Mouse (Mus musculus) brown adipose tissue, adult 24 weeks (tissue): ENCODE measurements around the gene Nfkb2. TPM values are rescaled to one million over a fixed set of nuclear protein-coding genes. Genes with fewer than 3 reads are reported as not detected.

Experiments
- H3K27ac ChIP-seq: fragments of 200-500 bp; replicated peaks from 2 replicates; pipeline ENCODE4 v1.5.1; 2012; ENCODE audit warnings: low read depth, mild to moderate bottlenecking, low read length
- H3K4me1 ChIP-seq: fragments of 200-500 bp; 2 replicates; pipeline ENCODE4 v1.6.1; 2012; ENCODE audit warnings: low read length, mixed read lengths; ENCODE audit not compliant: control insufficient read depth, insufficient read depth, insufficient read length
- H3K4me3 ChIP-seq: fragments of 200-500 bp; 2 replicates; pipeline ENCODE4 v1.5.1; 2012; ENCODE audit warnings: low read depth, mild to moderate bottlenecking, low read length, moderate library complexity; ENCODE audit not compliant: insufficient read depth
- polyA plus RNA-seq: library from polyadenylated mRNA; stranded (reverse); fragments of >200 nt; gene quantifications from 2 replicates; pipeline ENCODE4 v1.2.4, GENCODE M21; 2012; ENCODE audit not compliant: missing spikeins, insufficient read depth, insufficient read length

Gene Nfkb2
- polyA plus RNA-seq, 1 experiment, result 8.2 TPM

- Histone ChIP-seq H3K4me1 (peaks cover 7% of the 10 kb centered on the region; the same call in 1 of the 2 replicates), H3K4me3 (no peak overlapping the region)
Observed at GRCm38 (mm10) chr19:46324918-46325317, 20.8 kb downstream of the Nfkb2 start.

DNA sequence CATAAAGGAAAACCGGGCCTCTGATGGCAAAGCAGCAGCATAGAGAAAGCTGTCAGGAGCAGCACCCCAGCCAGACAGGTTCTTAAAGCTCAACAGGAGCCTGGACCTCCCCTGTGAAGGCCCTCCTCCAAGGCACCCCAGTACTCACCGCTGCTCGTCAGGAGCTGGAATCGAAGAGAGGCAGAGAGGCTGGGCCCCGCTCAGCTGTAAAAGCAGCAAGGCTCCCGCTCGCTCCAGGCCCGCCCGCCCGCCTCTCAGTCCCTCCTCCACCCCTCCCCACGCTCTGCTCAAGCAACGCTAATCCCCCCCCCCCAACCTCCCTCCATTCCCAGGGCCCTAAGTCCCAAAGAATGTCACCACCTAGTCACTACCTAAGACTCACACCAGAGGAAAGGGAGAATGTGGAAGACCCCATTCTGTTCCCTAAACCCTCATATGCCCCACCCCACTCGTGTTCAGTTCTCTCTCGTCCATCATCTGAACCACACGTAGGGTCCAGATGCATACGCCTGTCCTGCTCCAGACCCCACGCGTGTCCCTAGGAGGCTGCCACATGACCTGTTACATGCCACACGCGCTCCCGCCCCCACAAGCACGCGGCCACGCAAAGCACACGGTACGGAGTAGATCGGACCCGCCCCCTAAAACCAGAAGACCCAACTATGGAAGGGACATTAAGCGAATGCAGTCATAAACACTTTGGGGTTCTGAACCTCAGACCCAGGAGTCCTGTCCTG lies 22.1 kb downstream of the Nfkb2 start:
- Histone ChIP-seq H3K4me1 (peaks cover 7% of the 10 kb centered on the region; the same call in 1 of the 2 replicates), H3K4me3 (peak overlapping the region; percentile 75; the same call in 1 of the 2 replicates), H3K27ac (no peak overlapping the region)

More at GRCm38 (mm10) chr19:46324918-46325317, 20.8 kb downstream of the Nfkb2 start:
- no peak overlapping the region for H3K27ac ChIP-seq

- Histone ChIP-seq H3K27ac (0 out of 2 replicates have a peak within 1 kb of the TSS, but pooled peaks have one; percentile 6), H3K4me3 (peak within 1 kb of the TSS; percentile 75), H3K4me1 (peaks cover 7% of the 10 kb centered on the region; the same call in 1 of the 2 replicates)
Observed at GRCm38 (mm10) chr19:46326756-46327305, 22.7 kb downstream of the Nfkb2 start, which contains the start of gene Psd. Gene Psd (minus strand): TSS chr19:46327156.

GRCm38 (mm10) chr19:46327531-46328064 lies 23.5 kb downstream of the Nfkb2 start:
- Histone ChIP-seq H3K4me3 (peak overlapping the region; percentile 75), H3K27ac (0 out of 2 replicates have a peak overlapping the region, but pooled peaks have one; percentile 6), H3K4me1 (peaks cover 7% of the 10 kb centered on the region; the same call in 1 of the 2 replicates)

GRCm38 (mm10) chr19:46328081-46329030 lies 24.2 kb downstream of the Nfkb2 start, which contains the start of gene Fbxl15:
Gene Fbxl15 (plus strand): TSS chr19:46328184.
- peak within 1 kb of the TSS; percentile 75 for H3K4me3 ChIP-seq
- H3K27ac ChIP-seq, result peak within 1 kb of the TSS; percentile 85
- H3K4me1 ChIP-seq, result peaks cover 7% of the 10 kb centered on the region; the same call in 1 of the 2 replicates

- Histone ChIP-seq H3K4me3 (peak overlapping the region; percentile 75), H3K4me1 (peaks cover 7% of the 10 kb centered on the region; the same call in 1 of the 2 replicates), H3K27ac (no peak overlapping the region)
Observed at GRCm38 (mm10) chr19:46329031-46329641, 25.0 kb downstream of the Nfkb2 start.

GRCm38 (mm10) chr19:46329951-46330350 lies 25.8 kb downstream of the Nfkb2 start:
- Histone ChIP-seq H3K4me3 (no peak overlapping the region; the same call in 1 of the 2 replicates), H3K4me1 (peaks cover 7% of the 10 kb centered on the region; the same call in 1 of the 2 replicates)

DNA sequence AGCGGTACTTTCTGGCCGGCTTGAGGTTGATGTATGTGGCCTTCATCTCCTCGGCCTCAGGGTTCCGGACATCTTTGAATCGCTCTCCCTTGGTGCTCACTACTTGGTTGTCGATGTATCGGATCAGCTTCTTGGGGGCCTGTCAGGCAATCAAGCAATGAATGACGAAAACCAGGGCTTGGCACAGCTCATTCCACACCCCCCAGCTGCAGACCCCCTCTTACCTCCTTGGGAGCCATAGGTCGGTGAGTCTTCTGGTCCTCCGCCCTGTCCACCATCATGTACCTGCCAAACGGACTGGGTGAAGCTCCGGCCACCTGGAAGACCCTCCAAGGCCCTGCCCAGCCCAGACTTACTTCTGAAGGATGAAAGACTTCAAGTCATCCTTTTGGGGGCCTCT lies 26.6 kb downstream of the Nfkb2 start:
- H3K4me3 ChIP-seq, result no peak overlapping the region
- H3K4me1 ChIP-seq, result peaks cover 7% of the 10 kb centered on the region; the same call in 1 of the 2 replicates
- H3K27ac ChIP-seq, result no peak overlapping the region

More at GRCm38 (mm10) chr19:46329951-46330350, 25.8 kb downstream of the Nfkb2 start:
- H3K27ac ChIP-seq, result no peak overlapping the region

DNA sequence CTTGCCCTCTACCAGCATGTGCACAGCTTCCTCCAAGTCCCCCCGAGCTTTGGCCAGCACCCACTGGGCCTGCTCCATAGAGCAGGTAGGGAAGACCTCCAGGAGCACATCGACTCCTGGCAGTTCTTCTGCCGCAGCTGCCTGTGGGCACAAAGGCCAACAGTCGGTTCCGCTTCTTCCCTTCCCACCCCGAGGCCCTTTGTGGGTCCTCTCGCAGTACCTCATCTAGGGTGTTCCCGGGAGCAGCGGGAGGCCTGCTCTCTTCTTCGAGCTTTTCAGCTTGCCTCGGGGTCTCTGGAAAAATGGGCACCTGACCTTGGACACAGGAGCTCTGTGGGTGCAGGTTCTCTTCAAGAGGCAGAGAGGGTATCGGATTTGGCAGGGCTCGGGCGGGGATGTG lies 27.2 kb downstream of the Nfkb2 start:
- H3K27ac ChIP-seq, result no peak overlapping the region
- no peak overlapping the region for H3K4me3 ChIP-seq
- H3K4me1 ChIP-seq, result peaks cover 7% of the 10 kb centered on the region; the same call in 1 of the 2 replicates

DNA sequence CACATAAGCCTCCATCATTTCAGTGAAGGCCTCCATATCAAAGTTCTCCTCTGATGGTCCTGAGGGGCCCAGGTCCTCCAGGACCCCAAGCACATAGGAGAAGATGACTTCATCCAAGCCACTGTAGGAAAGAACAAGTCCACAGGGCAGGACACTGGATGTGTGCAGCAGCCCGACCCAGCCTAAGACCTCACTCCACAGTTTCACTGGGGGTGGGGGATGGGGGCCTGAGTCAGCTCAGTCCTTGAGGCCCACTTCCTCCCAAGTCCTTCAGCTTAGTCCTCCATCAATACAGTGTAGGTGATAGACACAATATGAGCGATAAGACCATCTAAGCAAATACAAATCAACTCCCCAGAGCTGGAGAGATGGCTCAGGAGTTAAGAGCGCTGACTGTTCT lies 27.8 kb downstream of the Nfkb2 start:
- Histone ChIP-seq H3K4me3 (no peak overlapping the region), H3K27ac (no peak overlapping the region), H3K4me1 (peaks cover 3% of the 10 kb centered on the region; the same call in 1 of the 2 replicates)

DNA sequence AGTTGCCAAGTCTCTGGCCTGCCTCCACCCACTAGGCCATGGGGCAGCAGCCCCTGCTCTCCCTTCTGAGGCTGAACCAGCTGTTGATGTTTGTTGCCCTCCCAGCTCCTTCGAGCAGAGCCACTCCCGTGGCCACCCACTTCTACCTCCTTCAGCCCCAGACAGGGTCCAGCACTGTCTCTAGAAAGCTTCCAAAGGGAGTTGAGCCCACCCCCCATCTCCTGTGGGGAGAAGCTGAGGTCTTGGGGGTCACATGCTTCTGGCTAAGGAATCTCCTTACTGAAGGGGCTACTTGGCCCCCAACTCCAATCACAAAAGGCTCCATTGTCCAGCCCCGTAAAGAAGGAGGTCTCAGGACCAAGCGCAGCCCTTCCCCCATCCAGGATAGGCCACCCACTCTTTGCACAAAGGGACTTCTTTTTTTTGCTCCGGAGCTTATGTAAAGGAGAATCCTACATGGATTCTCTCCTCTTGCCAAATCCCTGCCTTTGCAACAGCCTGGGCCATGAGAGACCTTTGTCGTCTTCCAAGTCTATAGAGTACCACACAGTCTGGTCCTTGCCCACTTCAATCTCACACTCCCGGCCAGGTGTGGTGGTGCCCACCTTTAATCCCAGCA lies 28.7 kb downstream of the Nfkb2 start:
- Histone ChIP-seq H3K4me1 (peaks cover 3% of the 10 kb centered on the region; the same call in 1 of the 2 replicates), H3K4me3 (no peak overlapping the region), H3K27ac (no peak overlapping the region)

GRCm38 (mm10) chr19:46333906-46334305 lies 29.8 kb downstream of the Nfkb2 start:
- Histone ChIP-seq H3K4me1 (peaks cover 3% of the 10 kb centered on the region; the same call in 1 of the 2 replicates), H3K27ac (no peak overlapping the region), H3K4me3 (no peak overlapping the region)

DNA sequence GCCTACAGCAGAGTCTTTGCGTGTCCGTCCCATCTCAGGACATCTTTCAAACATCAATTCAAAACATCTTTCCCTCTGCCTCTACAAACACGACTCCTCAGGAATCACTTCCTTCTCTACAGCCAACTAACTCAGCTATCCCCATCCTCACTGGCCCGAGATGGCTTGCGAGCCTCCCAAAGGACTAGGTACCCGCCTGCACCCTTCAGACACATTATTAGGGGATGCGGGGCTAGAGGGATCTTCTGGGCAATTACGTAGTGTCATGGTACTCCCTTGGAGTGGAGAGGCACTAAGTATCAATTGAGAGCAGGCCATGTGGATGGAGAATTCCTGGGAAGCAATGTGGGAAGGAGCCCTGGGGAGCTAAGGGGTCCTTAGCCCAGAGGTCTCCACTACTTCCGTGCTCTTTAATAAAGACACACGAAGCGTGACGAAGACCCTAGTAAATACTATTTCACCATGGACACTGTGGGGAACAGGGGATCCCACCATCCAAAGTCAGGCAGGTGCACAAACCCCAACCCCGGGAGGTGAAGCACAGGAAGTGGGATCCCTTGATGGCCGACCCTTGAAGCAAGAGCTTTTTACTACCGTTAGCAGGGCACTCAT lies 33.7 kb downstream of the Nfkb2 start:
- Histone ChIP-seq H3K4me3 (peak overlapping the region; percentile 95), H3K27ac (0 out of 2 replicates have a peak overlapping the region, but pooled peaks have one; percentile 28), H3K4me1 (no peaks in the 10 kb centered on the region)
